Mouse (Mus musculus): ENCODE measurements around the gene Gm21209. TPM values are rescaled to one million over a fixed set of nuclear protein-coding genes. Genes with fewer than 3 reads are reported as not detected.
"Not testable (repeated sequence)": the region's sequence is repeated elsewhere in the genome, so short reads cannot be mapped to it uniquely, and the experiment has no call there.

Gene Gm21209
- polyA plus RNA-seq (2016; fragmentation: Nextera tagmentation; extraction: Ambion mirVana): not detected in 2 replicates

GRCm38 (mm10) chrY:49570856-49571255, at the start of gene Gm21209:
Gene Gm21209 (plus strand): TSS chrY:49571156.
- not testable (repeated sequence) for H3K9ac ChIP-seq (replicated peaks); H3K4me3 ChIP-seq (replicated peaks); H3K9me3 ChIP-seq; H3K36me3 ChIP-seq; H3K27me3 ChIP-seq; ATAC-seq (ENCODE audit: insufficient number of reproducible peaks, insufficient read depth, low FRiP score, low TSS enrichment, low read depth); H3K4me2 ChIP-seq; H3K4me1 ChIP-seq (replicated peaks); H3K27ac ChIP-seq
- no CpG with 5 or more reads among the region's 6 CpGs for WGBS

Measured in limb, embryonic 12.5 days (tissue).